Mouse (Mus musculus): ENCODE data around the gene Bcas3. TPM values are rescaled to one million over a fixed set of nuclear protein-coding genes. Genes with fewer than 3 reads are reported as not detected.
A peak's percentile ranks its signal among the peaks of the same experiment; 100 is the strongest.

Gene Bcas3
- polyA plus RNA-seq, 1 experiment from 2014 or later, result 16.6 TPM

DNA sequence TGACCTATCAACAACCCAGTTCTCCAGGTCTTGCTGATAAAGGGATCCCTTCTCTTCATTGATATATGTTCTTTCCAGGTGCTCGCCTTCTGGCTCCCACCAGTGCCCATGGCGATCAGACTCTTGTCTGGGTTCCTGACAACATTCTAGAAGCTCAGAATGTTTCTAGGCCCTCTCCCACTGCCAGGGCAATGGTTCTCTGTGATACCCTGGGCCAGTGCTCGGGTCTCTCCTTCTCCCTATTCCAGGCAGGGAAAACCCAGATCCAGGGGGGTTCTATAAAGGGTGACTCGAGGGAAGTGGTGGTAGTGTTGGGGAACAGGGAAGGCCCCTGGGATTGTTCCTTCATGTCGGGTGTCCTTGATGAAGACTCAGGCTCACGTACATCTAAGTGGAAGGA lies 497.3 kb downstream of the Bcas3 start, which contains the start of gene Gm11444:
Gene Gm11444, minus strand, starts transcription at position 101 of the 400 bp plus-strand sequence.
- Histone ChIP-seq H3K9me3 (replicated peaks) (no peaks in the 10 kb centered on the region), H3K9ac (no peak within 1 kb of the TSS), H3K27ac (no peak within 1 kb of the TSS), H3K4me3 (no peak within 1 kb of the TSS), H3K4me1 (replicated peaks) (peaks cover 4% of the 10 kb centered on the region; the same call in 1 of the 2 replicates), H3K36me3 (no peaks in the 10 kb centered on the region), H3K4me2 (peak within 1 kb of the TSS; percentile 66), H3K27me3 (peaks cover 24% of the 10 kb centered on the region)
- WGBS, result 83% methylated on average over 6 of the region's 6 CpGs
- ATAC-seq (replicated peaks; ENCODE audit: insufficient number of reproducible peaks, insufficient read depth, low FRiP score, low read depth), result no peak

- no peak for ATAC-seq (replicated peaks; ENCODE audit: insufficient number of reproducible peaks, insufficient read depth, low FRiP score, low read depth)
- H3K27me3 ChIP-seq, result peaks cover 19% of the 10 kb centered on the region
- no peaks in the 10 kb centered on the region for H3K36me3 ChIP-seq
- H3K4me1 ChIP-seq (replicated peaks), result peaks cover 4% of the 10 kb centered on the region; the same call in 1 of the 2 replicates
- no peak overlapping the region for H3K4me3 ChIP-seq
- H3K4me2 ChIP-seq, result no peak overlapping the region
- 34% methylated on average over 6 of the region's 6 CpGs for WGBS
- H3K27ac ChIP-seq, result no peak overlapping the region
- H3K9me3 ChIP-seq (replicated peaks), result no peaks in the 10 kb centered on the region
- no peak overlapping the region for H3K9ac ChIP-seq
These were observed 497.8 kb downstream of the Bcas3 start for GRCm38 (mm10) chr11:85850758-85851157.

DNA sequence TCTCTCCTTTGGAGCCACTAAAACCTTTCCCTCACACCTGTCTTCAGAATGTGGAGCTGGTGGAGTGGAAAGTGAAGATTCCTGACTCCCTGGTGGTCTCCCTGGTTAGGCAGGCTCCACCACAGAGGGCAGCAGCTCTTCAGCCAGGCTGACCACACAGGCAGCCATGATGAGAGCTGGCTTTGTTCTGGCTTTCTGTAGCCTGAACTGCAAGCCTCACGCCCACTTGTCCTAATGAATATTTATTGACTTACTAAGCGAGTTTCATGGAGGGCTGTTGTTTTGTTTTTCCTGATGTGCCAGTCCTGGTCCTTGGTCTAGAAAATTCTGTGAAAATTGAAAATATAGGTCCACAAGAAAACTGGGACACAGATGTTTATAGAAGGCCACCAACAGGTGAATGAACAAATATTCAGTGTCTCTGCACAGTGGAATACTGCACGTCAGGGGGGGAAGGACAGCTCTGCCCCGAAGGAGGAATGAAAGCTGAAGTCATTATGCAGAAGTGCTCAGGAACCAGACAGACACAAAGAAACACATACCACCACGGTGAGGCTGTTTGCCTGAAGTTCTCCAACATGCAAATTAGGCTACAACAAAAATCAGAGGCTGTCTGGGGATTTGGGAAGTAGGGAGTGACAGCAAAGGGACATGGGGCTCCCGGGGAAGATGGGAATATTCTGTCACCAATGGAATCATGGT lies 505.2 kb downstream of the Bcas3 start:
- Histone ChIP-seq H3K9me3 (replicated peaks) (no peaks in the 10 kb centered on the region), H3K9ac (no peak overlapping the region), H3K4me2 (no peak overlapping the region), H3K4me3 (no peak overlapping the region), H3K4me1 (replicated peaks) (no peaks in the 10 kb centered on the region), H3K27me3 (0 out of 2 replicates have a peak, but pooled peaks cover 2% of the 10 kb centered on the region), H3K27ac (no peak overlapping the region), H3K36me3 (no peaks in the 10 kb centered on the region)
- WGBS, result 43% methylated on average over 6 of the region's 6 CpGs
- ATAC-seq (replicated peaks; ENCODE audit: insufficient number of reproducible peaks, insufficient read depth, low FRiP score, low read depth), result no peak

GRCm38 (mm10) chr11:85864363-85864762 lies 511.4 kb downstream of the Bcas3 start:
- WGBS, result 36% methylated on average over 7 of the region's 7 CpGs
- Histone ChIP-seq H3K4me1 (replicated peaks) (no peaks in the 10 kb centered on the region), H3K27me3 (0 out of 2 replicates have a peak, but pooled peaks cover 3% of the 10 kb centered on the region), H3K36me3 (no peaks in the 10 kb centered on the region), H3K27ac (no peak overlapping the region), H3K4me3 (no peak overlapping the region), H3K9ac (no peak overlapping the region), H3K4me2 (no peak overlapping the region), H3K9me3 (replicated peaks) (no peaks in the 10 kb centered on the region)
- ATAC-seq (replicated peaks; ENCODE audit: insufficient number of reproducible peaks, insufficient read depth, low FRiP score, low read depth), result no peak

Small RNAs within 50 kb of the gene (microRNA-seq; reads per million reads assigned to microRNA genes)
- gene Mir5110, result not detected

Other genes starting within 250 kb of the Bcas3 start
- gene Usp32, start 213.0 kb upstream of the Bcas3 start, polyA plus RNA-seq (2015; fragmentation: Nextera tagmentation; extraction: Ambion mirVana), result 3.0 and 3.1 TPM in 2 replicates
- gene 1700125H20Rik, start 182.8 kb upstream of the Bcas3 start, polyA plus RNA-seq (2015; fragmentation: Nextera tagmentation; extraction: Ambion mirVana), result not detected in 2 replicates
- gene Appbp2, start 118.0 kb upstream of the Bcas3 start, polyA plus RNA-seq (2015; fragmentation: Nextera tagmentation; extraction: Ambion mirVana), result 31.7 and 34.7 TPM in 2 replicates
- gene Ppm1d, start 41.9 kb upstream of the Bcas3 start, polyA plus RNA-seq (2015; fragmentation: Nextera tagmentation; extraction: Ambion mirVana), result 12.5 and 14.4 TPM in 2 replicates

Data from heart, embryonic 15.5 days (tissue).